Mouse (Mus musculus) forebrain, embryonic 16.5 days (tissue): ENCODE results near the gene Gm37240. TPM values are rescaled to one million over a fixed set of nuclear protein-coding genes. Genes with fewer than 3 reads are reported as not detected.

ENCODE experiments used
- ATAC-seq: fragments of 200-750 bp; cut with Nextera tagmentation; 2 replicates; pipeline ENCODE4 v1.8.0; 2017; ENCODE audit warnings: mild to moderate bottlenecking, moderate library complexity
- H3K27ac ChIP-seq: fragments of 300-500 bp; sonication (generic); 2 replicates; pipeline ENCODE4 v1.5.1; 2014; ENCODE audit warnings: low read length, control low read depth
- H3K27me3 ChIP-seq: fragments of 300-500 bp; sonication (generic); replicated peaks from 2 replicates; pipeline ENCODE4 v1.6.1; 2014; ENCODE audit warnings: low read length; ENCODE audit not compliant: control insufficient read depth, insufficient read depth
- H3K36me3 ChIP-seq: fragments of 300-500 bp; sonication (generic); 2 replicates; pipeline ENCODE4 v1.6.1; 2014; ENCODE audit not compliant: control insufficient read depth, insufficient read depth
- H3K4me1 ChIP-seq: fragments of 300-500 bp; sonication (generic); replicated peaks from 2 replicates; pipeline ENCODE4 v1.6.1; 2014; ENCODE audit warnings: low read length; ENCODE audit not compliant: control insufficient read depth, insufficient read depth
- H3K4me2 ChIP-seq: fragments of 300-500 bp; sonication (generic); 2 replicates; pipeline ENCODE4 v1.6.1; 2014; ENCODE audit warnings: mild to moderate bottlenecking, low read length, control low read depth
- H3K4me3 ChIP-seq: fragments of 300-500 bp; sonication (generic); replicated peaks from 2 replicates; pipeline ENCODE4 v1.5.1; 2014; ENCODE audit warnings: mild to moderate bottlenecking, low read length, control low read depth
- H3K9ac ChIP-seq: fragments of 300-500 bp; sonication (generic); replicated peaks from 2 replicates; pipeline ENCODE4 v1.6.1; 2014; ENCODE audit warnings: low read depth, low read length, control low read depth
- H3K9me3 ChIP-seq: fragments of 300-500 bp; sonication (generic); 2 replicates; pipeline ENCODE4 v1.6.1; 2016; ENCODE audit warnings: low read length; ENCODE audit not compliant: control insufficient read depth
- WGBS: fragments of 180-500 bp; shearing (Covaris S2); extraction: QIAGEN DNeasy Blood & Tissue Kit; methylation state at CpG from one replicate; pipeline ENCODE4 v1.1.7; 2014; 5-methylcytosine and 5-hydroxymethylcytosine counted together
- polyA plus RNA-seq: library from polyadenylated mRNA; unstranded; fragments of >200 nt; fragmentation: Nextera tagmentation; extraction: Ambion mirVana; gene quantifications from 2 replicates; pipeline ENCODE4 v1.2.1, GENCODE M21; 2015

The Gm37240 gene
- polyA plus RNA-seq, 1 experiment from 2014 or later: 1.6 TPM

DNA sequence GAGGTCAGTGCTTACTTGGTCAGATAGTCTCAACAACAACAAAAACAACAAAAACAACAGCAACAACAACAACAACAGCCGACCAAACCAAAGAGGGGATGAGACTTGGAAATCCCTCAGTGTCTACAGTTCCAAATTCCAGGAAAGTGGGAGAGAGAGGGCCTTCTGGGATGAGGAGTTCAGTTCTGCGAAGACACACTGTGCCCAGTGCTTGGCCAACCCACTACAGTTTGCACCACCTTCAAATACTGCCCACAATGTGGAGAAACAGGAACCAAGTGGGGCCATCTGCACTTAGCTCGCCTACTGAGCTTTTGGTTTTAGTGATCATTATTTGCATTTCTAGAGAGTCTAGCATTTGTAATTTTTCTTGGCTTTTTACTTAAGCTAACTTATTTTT is 1218.4 kb downstream of the Gm37240 start:
- Histone ChIP-seq H3K4me2 (no peak overlapping the region), H3K4me3 (no peak overlapping the region), H3K36me3 (no peaks in the 10 kb centered on the region), H3K27ac (no peak overlapping the region), H3K9ac (no peak overlapping the region), H3K27me3 (peaks cover 4% of the 10 kb centered on the region; the same call in 1 of the 2 replicates), H3K9me3 (no peaks in the 10 kb centered on the region), H3K4me1 (peaks cover 8% of the 10 kb centered on the region)
- no peak for ATAC-seq
- WGBS: 92% methylated on average over 3 of the region's 3 CpGs

DNA sequence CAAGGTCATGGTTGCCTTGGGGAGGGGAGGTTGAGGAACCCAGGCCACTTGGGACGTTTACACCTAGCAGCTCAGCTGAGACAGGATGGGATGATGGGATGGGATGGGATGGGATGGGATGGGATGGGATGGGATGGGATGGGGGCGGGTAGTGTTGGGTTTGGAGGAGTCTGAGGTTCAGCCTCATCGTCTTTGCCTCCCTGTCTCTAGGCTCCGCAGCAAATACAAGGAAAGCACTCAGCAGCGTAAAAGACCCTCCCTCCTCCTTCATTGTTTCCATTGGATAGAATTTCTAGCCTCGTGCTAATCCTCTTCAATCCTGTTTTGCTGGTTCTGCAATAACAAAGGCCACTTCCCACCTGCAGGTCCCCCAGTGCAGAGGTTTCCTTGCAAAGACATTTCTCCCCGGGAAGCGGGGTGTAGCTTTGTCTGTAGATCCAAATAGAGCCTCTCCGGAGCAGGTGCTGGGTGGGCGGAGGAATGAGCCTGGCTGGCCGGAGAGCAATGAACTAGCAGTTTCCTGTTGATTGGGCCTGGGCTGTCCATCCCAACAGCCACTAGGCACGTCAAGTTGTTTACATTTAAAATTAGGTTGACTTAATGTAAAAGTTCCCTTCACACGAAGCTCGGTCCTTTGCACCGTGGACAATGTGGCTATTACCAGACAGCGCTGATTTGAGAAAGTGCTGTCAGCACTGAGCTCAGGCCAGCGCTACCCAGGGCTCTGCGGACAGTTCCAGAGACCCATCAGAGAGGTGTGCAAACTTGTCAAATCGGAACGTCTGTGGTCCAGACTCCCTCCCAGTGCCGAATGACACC is 1221.9 kb downstream of the Gm37240 start:
- Histone ChIP-seq H3K36me3 (no peaks in the 10 kb centered on the region), H3K9me3 (no peaks in the 10 kb centered on the region), H3K27me3 (peaks cover 4% of the 10 kb centered on the region; the same call in 1 of the 2 replicates), H3K9ac (peak overlapping the region; percentile 36), H3K4me2 (peak overlapping the region; percentile 50), H3K27ac (no peak overlapping the region), H3K4me3 (peak overlapping the region; percentile 28), H3K4me1 (peaks cover 8% of the 10 kb centered on the region)
- peak; percentile 49 for ATAC-seq
- WGBS: 3% methylated on average over 21 of the region's 21 CpGs

DNA sequence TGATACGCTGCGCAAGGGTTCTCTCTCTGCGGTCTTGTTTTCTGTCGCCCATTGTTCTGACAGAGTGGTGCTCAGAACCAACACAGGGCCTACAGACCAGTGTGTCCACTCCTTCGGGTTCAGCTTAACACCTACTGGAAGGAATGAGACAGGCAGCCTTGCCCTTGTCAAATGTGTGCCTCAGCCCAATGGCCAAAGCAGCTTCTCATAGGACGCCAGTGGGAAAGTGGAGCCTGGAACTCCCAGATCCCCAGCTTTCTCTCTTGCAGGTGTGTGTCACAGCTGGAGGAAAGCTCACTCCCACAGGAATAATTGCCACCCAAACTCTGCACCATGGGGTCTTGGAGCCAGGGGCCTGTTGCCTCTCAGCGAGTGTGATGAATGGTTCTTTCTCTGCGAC is 1222.6 kb downstream of the Gm37240 start:
- H3K9me3 ChIP-seq: no peaks in the 10 kb centered on the region
- H3K4me3 ChIP-seq: no peak overlapping the region
- H3K9ac ChIP-seq: no peak overlapping the region
- H3K4me2 ChIP-seq: no peak overlapping the region
- 65% methylated on average over 8 of the region's 8 CpGs for WGBS
- peaks cover 4% of the 10 kb centered on the region; the same call in 1 of the 2 replicates for H3K27me3 ChIP-seq
- no peak overlapping the region for H3K27ac ChIP-seq
- ATAC-seq: no peak
- H3K4me1 ChIP-seq: peaks cover 8% of the 10 kb centered on the region
- H3K36me3 ChIP-seq: no peaks in the 10 kb centered on the region

DNA sequence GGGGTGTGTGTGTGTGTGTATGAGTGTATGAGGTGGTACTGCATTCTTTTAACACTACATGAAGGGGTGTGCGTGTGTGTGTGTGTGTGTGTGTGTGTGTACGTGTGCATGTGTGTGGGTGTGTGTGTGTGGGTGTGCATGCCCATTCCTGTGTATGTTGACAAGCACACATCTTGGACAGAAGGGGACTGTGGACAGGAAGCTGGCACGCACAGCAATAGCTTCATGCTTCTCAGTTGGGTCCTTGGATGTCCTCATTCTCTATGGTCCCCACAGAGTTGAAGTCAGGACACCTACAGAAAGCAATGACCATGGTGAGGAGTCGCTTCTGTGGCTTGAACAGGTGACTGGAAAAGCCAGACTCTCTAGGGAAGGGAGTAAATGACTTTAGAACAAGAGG is 1223.5 kb downstream of the Gm37240 start:
- Histone ChIP-seq H3K27ac (no peak overlapping the region), H3K27me3 (peaks cover 4% of the 10 kb centered on the region; the same call in 1 of the 2 replicates), H3K9me3 (no peaks in the 10 kb centered on the region), H3K9ac (no peak overlapping the region), H3K36me3 (no peaks in the 10 kb centered on the region), H3K4me1 (peaks cover 8% of the 10 kb centered on the region), H3K4me3 (no peak overlapping the region), H3K4me2 (no peak overlapping the region)
- ATAC-seq: no peak
- 81% methylated on average over 4 of the region's 4 CpGs for WGBS

DNA sequence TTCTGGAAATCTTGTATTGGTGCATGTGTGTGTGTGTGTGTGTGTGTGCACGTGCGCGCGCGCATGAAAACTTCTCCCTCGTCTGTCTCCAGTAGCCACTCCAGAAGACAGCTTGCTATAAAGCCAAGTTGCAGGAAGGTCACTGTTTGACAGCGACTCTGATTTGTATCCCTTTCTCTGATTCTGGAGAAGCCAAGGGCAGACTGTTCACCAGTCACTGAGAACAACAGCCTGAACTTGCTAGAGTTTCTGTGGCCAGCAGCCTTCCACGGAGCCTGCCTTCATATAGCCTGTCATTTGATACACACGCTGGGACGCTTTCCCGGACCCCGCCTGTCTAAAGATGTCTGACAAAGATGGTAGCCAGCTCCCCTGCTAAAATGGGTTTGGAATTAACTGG is 1224.2 kb downstream of the Gm37240 start:
- H3K36me3 ChIP-seq: no peaks in the 10 kb centered on the region
- 86% methylated on average over 12 of the region's 12 CpGs for WGBS
- no peak overlapping the region for H3K9ac ChIP-seq
- no peak overlapping the region for H3K27ac ChIP-seq
- H3K27me3 ChIP-seq: peaks cover 4% of the 10 kb centered on the region; the same call in 1 of the 2 replicates
- H3K4me1 ChIP-seq: peaks cover 8% of the 10 kb centered on the region
- H3K9me3 ChIP-seq: no peaks in the 10 kb centered on the region
- H3K4me2 ChIP-seq: no peak overlapping the region
- no peak overlapping the region for H3K4me3 ChIP-seq
- no peak for ATAC-seq

DNA sequence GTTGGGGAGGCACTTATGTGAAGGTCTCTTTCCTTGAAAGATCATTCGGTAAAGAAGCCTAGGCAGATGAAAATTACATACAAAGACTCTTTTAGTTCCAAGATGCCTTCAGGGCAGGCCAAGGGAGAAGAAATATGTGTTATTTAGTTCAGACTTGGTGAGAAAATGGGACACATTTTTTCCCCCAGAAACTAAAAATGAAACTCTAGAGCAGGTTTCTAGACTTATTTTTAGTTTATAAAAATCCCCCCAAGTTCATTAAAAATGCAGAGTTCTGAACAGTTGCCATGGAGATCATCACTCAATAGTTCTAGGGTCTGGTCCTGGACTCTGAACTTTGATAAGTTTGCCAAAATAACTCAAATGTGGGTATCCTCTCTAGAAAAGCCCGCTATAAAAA is 1226.9 kb downstream of the Gm37240 start:
- no peak for ATAC-seq
- H3K9ac ChIP-seq: no peak overlapping the region
- H3K27me3 ChIP-seq: 0 out of 2 replicates have a peak, but pooled peaks cover 4% of the 10 kb centered on the region
- peaks cover under 1% of the 10 kb centered on the region for H3K4me1 ChIP-seq
- no peak overlapping the region for H3K4me2 ChIP-seq
- H3K36me3 ChIP-seq: no peaks in the 10 kb centered on the region
- no peak overlapping the region for H3K27ac ChIP-seq
- no peaks in the 10 kb centered on the region for H3K9me3 ChIP-seq
- WGBS: 88% methylated on average over 2 of the region's 2 CpGs
- no peak overlapping the region for H3K4me3 ChIP-seq

DNA sequence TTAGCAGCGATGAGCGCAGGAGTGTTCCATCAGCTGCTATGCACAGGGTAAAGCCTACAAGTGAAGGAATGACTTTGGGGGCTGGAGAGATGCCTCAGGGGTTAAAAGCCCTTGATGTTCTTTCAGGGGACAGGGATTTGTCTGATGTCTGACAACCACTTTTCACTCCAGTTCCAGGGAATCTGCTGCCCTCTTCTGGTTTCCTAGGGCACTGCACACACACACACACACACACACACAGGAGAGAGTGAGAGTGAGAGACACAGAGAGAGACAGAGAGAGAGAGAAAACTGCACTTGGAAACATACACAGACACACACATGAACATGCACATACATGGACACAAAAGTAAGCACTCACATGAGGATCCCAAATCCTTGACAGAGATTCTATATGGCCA is 1228.4 kb downstream of the Gm37240 start:
- ATAC-seq: no peak
- Histone ChIP-seq H3K4me1 (peaks cover 13% of the 10 kb centered on the region), H3K27ac (no peak overlapping the region), H3K9me3 (no peaks in the 10 kb centered on the region), H3K36me3 (no peaks in the 10 kb centered on the region), H3K4me2 (no peak overlapping the region), H3K27me3 (no peaks in the 10 kb centered on the region), H3K9ac (no peak overlapping the region), H3K4me3 (no peak overlapping the region)
- 100% methylated on average over 2 of the region's 2 CpGs for WGBS

DNA sequence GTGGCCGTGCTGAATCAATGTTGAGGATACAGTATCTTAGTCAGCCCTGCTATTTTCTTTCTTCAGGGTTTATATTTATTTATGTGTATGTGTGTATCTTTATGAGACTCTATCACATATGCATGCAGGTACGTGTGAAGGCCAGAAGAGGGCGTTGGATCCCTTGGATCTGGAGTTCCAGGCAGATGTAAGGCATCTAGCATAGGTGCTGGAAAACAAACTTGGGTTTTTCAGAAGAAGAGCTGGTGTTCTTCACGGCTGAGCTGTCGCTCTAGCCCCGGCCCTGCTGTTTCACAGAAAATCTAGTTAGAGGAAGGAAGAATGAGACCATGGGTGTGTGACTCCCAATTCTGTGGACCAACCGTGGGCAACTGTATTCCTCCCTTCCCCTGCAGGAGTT is 1229.3 kb downstream of the Gm37240 start:
- no peak for ATAC-seq
- H3K9me3 ChIP-seq: no peaks in the 10 kb centered on the region
- no peaks in the 10 kb centered on the region for H3K36me3 ChIP-seq
- H3K9ac ChIP-seq: no peak overlapping the region
- peaks cover 15% of the 10 kb centered on the region for H3K4me1 ChIP-seq
- WGBS: 92% methylated on average over 7 of the region's 7 CpGs
- H3K4me3 ChIP-seq: no peak overlapping the region
- no peaks in the 10 kb centered on the region for H3K27me3 ChIP-seq
- no peak overlapping the region for H3K4me2 ChIP-seq
- no peak overlapping the region for H3K27ac ChIP-seq

DNA sequence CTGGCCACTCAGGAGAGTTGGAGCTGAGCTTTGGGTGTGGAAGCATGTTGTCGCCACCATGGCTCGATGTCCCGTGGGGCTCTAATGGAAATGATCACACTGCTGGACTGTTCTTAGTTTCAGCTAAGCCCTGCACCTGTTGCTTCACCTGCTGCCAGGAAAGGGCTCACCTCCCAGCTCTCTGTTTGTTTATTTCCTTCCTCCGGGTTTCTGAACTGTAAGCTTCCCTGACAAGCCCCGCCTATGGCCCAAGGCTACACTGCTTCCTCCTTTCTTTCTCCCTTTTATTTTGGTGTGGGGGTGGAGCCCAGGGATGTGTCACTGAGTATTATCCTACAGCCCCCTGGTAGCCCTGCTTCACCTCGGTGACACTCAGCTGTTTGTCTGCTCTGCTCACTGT is 1230.1 kb downstream of the Gm37240 start:
- peaks cover 15% of the 10 kb centered on the region for H3K4me1 ChIP-seq
- no peaks in the 10 kb centered on the region for H3K36me3 ChIP-seq
- no peak overlapping the region for H3K9ac ChIP-seq
- H3K27me3 ChIP-seq: no peaks in the 10 kb centered on the region
- no peaks in the 10 kb centered on the region for H3K9me3 ChIP-seq
- no peak overlapping the region for H3K4me3 ChIP-seq
- no peak overlapping the region for H3K4me2 ChIP-seq
- H3K27ac ChIP-seq: no peak overlapping the region
- 68% methylated on average over 6 of the region's 6 CpGs for WGBS
- ATAC-seq: no peak
